Mouse (Mus musculus) lung, embryonic 14.5 days (tissue): Measurements from ENCODE around the gene Olfr1061. TPM values are rescaled to one million over a fixed set of nuclear protein-coding genes. Genes with fewer than 3 reads are reported as not detected.
"Not testable (repeated sequence)": the region's sequence is repeated elsewhere in the genome, so short reads cannot be mapped to it uniquely, and the experiment has no call there.

ENCODE experiments used
- ATAC-seq: fragments of 200-750 bp; cut with Nextera tagmentation; 2 replicates; pipeline ENCODE4 v1.8.0; 2017; ENCODE audit warnings: mild to moderate bottlenecking, moderate TSS enrichment, moderate library complexity; ENCODE audit not compliant: insufficient read depth
- DNase-seq: peaks from one replicate; pipeline ENCODE4 v3.0.0-alpha.2; 2015
- H3K27ac ChIP-seq: fragments of 300-500 bp; sonication (generic); 2 replicates; pipeline ENCODE4 v1.5.1; 2014; ENCODE audit warnings: low read depth, mild to moderate bottlenecking, moderate library complexity
- H3K27me3 ChIP-seq: fragments of 300-500 bp; sonication (generic); 2 replicates; pipeline ENCODE4 v1.6.1; 2014; ENCODE audit warnings: low read length, control low read depth; ENCODE audit not compliant: insufficient read depth
- H3K36me3 ChIP-seq: fragments of 300-500 bp; sonication (generic); 2 replicates; pipeline ENCODE4 v1.6.1; 2014; ENCODE audit warnings: control low read depth; ENCODE audit not compliant: insufficient read depth
- H3K4me1 ChIP-seq: fragments of 300-500 bp; sonication (generic); 2 replicates; pipeline ENCODE4 v1.6.1; 2014; ENCODE audit warnings: antibody characterized with exemption, control low read depth; ENCODE audit not compliant: insufficient read depth
- H3K4me2 ChIP-seq: fragments of 300-500 bp; sonication (generic); 2 replicates; pipeline ENCODE4 v1.6.1; 2014; ENCODE audit warnings: mild to moderate bottlenecking
- H3K4me3 ChIP-seq: fragments of 300-500 bp; sonication (generic); 2 replicates; pipeline ENCODE4 v1.5.1; 2014; ENCODE audit warnings: low read depth, low read length
- H3K9ac ChIP-seq: fragments of 300-500 bp; sonication (generic); 2 replicates; pipeline ENCODE4 v1.6.1; 2014
- H3K9me3 ChIP-seq: fragments of 300-500 bp; sonication (generic); 2 replicates; pipeline ENCODE4 v1.6.1; 2016; ENCODE audit warnings: low read depth, low read length, control low read depth
- CTCF ChIP-seq: IDR thresholded peaks from 2 replicates; pipeline ENCODE4 v1.5.1; 2016; ENCODE audit warnings: antibody characterized with exemption, low read depth
- WGBS: fragments of 180-500 bp; shearing (Covaris S2); extraction: QIAGEN DNeasy Blood & Tissue Kit; methylation state at CpG from one replicate; pipeline ENCODE4 v1.1.7; 2014; 5-methylcytosine and 5-hydroxymethylcytosine counted together
- polyA plus RNA-seq: library from polyadenylated mRNA; unstranded; fragments of >200 nt; fragmentation: Nextera tagmentation; extraction: Ambion mirVana; gene quantifications from 2 replicates; pipeline ENCODE4 v1.2.1, GENCODE M21; 2014

Gene Olfr1061
- polyA plus RNA-seq, 1 experiment from 2014 or later = not detected

DNA sequence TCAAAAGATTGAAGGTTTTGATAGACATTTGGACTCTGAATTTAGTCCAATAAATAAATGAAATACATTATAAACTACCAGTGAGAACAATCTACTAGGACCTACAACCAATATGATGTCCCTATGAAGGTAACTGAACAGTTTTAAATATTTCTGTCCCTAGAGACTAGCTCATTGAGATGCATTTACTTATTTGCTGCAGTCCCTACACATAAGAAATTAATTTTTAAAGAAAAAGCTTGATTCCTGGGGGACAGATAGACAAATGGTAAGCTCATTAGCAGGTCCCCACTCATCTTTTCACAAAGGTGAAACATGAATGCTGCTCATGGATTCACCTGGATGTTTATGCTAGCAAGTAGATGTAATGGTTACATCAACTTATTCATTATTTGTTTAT, 35.6 kb downstream of the Olfr1061 start, which contains the start of gene Olfr1057:
Gene Olfr1057, minus strand, starts transcription at position 101 of the 400 bp plus-strand sequence.
- H3K36me3 ChIP-seq = no peaks in the 10 kb centered on the region
- no peaks in the 10 kb centered on the region for H3K27me3 ChIP-seq
- DNase-seq (no peak), ATAC-seq (no peak)
- H3K4me2 ChIP-seq = no peak within 1 kb of the TSS
- no peak within 1 kb of the TSS for H3K27ac ChIP-seq
- H3K4me3 ChIP-seq = no peak within 1 kb of the TSS
- H3K9ac ChIP-seq = no peak within 1 kb of the TSS
- H3K9me3 ChIP-seq = no peaks in the 10 kb centered on the region
- TF ChIP-seq CTCF = no peak
- H3K4me1 ChIP-seq = no peaks in the 10 kb centered on the region

DNA sequence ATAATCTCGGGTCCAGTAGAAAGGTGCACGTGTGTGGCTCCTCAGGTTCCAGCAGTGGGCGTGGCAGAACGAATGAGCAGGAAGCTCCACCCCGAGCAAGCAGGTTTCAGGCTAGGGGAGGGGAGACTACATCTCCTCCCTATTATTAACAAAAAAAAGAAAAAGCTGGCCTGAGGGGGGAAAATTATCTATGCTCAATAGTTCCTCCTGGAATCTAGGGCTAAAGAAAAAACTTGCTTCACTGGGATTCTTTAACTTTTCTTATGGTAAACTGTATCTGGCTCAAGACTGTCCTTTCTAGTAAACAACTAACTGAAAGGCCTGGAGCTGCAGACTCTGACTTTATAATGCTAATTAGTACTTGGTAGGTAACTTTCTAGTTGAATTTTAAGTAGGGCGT, 47.5 kb downstream of the Olfr1061 start:
- WGBS = no CpG with 5 or more reads among the region's 6 CpGs
- H3K36me3 ChIP-seq, H3K9me3 ChIP-seq, DNase-seq, H3K27me3 ChIP-seq, ATAC-seq, H3K4me2 ChIP-seq, H3K27ac ChIP-seq, H3K9ac ChIP-seq, H3K4me3 ChIP-seq, H3K4me1 ChIP-seq: not testable (repeated sequence)

Other genes starting within 250 kb of the Olfr1061 start
- not detected in 2 replicates for gene Olfr1043, start 246.5 kb downstream of the Olfr1061 start, polyA plus RNA-seq
- not detected in 2 replicates for gene Olfr1044, start 236.2 kb downstream of the Olfr1061 start, polyA plus RNA-seq
- gene Olfr52, start 228.4 kb downstream of the Olfr1061 start, polyA plus RNA-seq = not detected in 2 replicates
- not detected in 2 replicates for gene Olfr1045, start 211.0 kb downstream of the Olfr1061 start, polyA plus RNA-seq
- gene Olfr1046, start 194.7 kb downstream of the Olfr1061 start, polyA plus RNA-seq = not detected in 2 replicates
- gene Olfr1047, start 182.6 kb downstream of the Olfr1061 start, polyA plus RNA-seq = not detected in 2 replicates
- gene Olfr1048, start 173.8 kb downstream of the Olfr1061 start, polyA plus RNA-seq = not detected in 2 replicates
- gene Olfr1049, start 155.7 kb downstream of the Olfr1061 start, polyA plus RNA-seq = not detected in 2 replicates
- not detected in 2 replicates for gene Olfr1051, start 135.0 kb downstream of the Olfr1061 start, polyA plus RNA-seq
- gene Olfr1052, start 121.6 kb downstream of the Olfr1061 start, polyA plus RNA-seq = not detected in 2 replicates
- not detected in 2 replicates for gene Olfr1053, start 98.8 kb downstream of the Olfr1061 start, polyA plus RNA-seq
- not detected in 2 replicates for gene Olfr1054, start 78.6 kb downstream of the Olfr1061 start, polyA plus RNA-seq
- not detected in 2 replicates for gene Olfr1055, start 63.8 kb downstream of the Olfr1061 start, polyA plus RNA-seq
- not detected in 2 replicates for gene Olfr1056, start 51.6 kb downstream of the Olfr1061 start, polyA plus RNA-seq
- gene Olfr1057, start 35.7 kb downstream of the Olfr1061 start, polyA plus RNA-seq = not detected in 2 replicates
- not detected in 2 replicates for gene Olfr1058, start 25.5 kb downstream of the Olfr1061 start, polyA plus RNA-seq
- not detected in 2 replicates for gene Olfr1062, start 12.7 kb upstream of the Olfr1061 start, polyA plus RNA-seq
- gene Olfr1065, start 36.5 kb upstream of the Olfr1061 start, polyA plus RNA-seq = not detected in 2 replicates
- gene Olfr1066, start 42.2 kb upstream of the Olfr1061 start, polyA plus RNA-seq = not detected in 2 replicates
- gene Olfr228, start 73.3 kb upstream of the Olfr1061 start, polyA plus RNA-seq = not detected in 2 replicates
- not detected in 2 replicates for gene Olfr1076, start 94.4 kb upstream of the Olfr1061 start, polyA plus RNA-seq
- gene Olfr1079, start 128.4 kb upstream of the Olfr1061 start, polyA plus RNA-seq = not detected in 2 replicates
- not detected in 2 replicates for gene Olfr1080, start 144.2 kb upstream of the Olfr1061 start, polyA plus RNA-seq
- not detected in 2 replicates for gene Olfr1082, start 184.9 kb upstream of the Olfr1061 start, polyA plus RNA-seq
- not detected in 2 replicates for gene Olfr1084, start 225.7 kb upstream of the Olfr1061 start, polyA plus RNA-seq
- not detected in 2 replicates for gene Olfr1085, start 248.0 kb upstream of the Olfr1061 start, polyA plus RNA-seq